Mouse (Mus musculus) stomach, postnatal 0 days (tissue): ENCODE results near the gene Ppm1g. TPM values are rescaled to one million over a fixed set of nuclear protein-coding genes. Genes with fewer than 3 reads are reported as not detected.

Experiments used
- ATAC-seq: fragments of 200-750 bp; cut with Nextera tagmentation; 2 replicates; pipeline ENCODE4 v1.8.0; 2017; ENCODE audit not compliant: low FRiP score, low TSS enrichment
- DNase-seq: peaks from one replicate; pipeline ENCODE4 v3.0.0-alpha.2; 2016; ENCODE audit warnings: low spot score
- H3K27ac ChIP-seq: fragments of 300-500 bp; sonication (generic); replicated peaks from 2 replicates; pipeline ENCODE4 v1.5.1; 2014; ENCODE audit warnings: mild to moderate bottlenecking, control low read depth
- H3K27me3 ChIP-seq: fragments of 300-500 bp; sonication (generic); 2 replicates; pipeline ENCODE4 v1.6.1; 2014; ENCODE audit warnings: low read length; ENCODE audit not compliant: control insufficient read depth, insufficient read depth
- H3K36me3 ChIP-seq: fragments of 300-500 bp; sonication (generic); 2 replicates; pipeline ENCODE4 v1.6.1; 2014; ENCODE audit warnings: low read length, mixed read lengths; ENCODE audit not compliant: control insufficient read depth, insufficient read depth
- H3K4me1 ChIP-seq: fragments of 300-500 bp; sonication (generic); replicated peaks from 2 replicates; pipeline ENCODE4 v1.6.1; 2014; ENCODE audit warnings: antibody characterized with exemption; ENCODE audit not compliant: control insufficient read depth, insufficient read depth
- H3K4me2 ChIP-seq: fragments of 300-500 bp; sonication (generic); replicated peaks from 2 replicates; pipeline ENCODE4 v1.6.1; 2014; ENCODE audit warnings: low read depth, mild to moderate bottlenecking, control low read depth, moderate library complexity
- H3K4me3 ChIP-seq: fragments of 300-500 bp; sonication (generic); 2 replicates; pipeline ENCODE4 v1.5.1; 2014; ENCODE audit warnings: low read depth, low read length, control low read depth
- H3K9ac ChIP-seq: fragments of 300-500 bp; sonication (generic); 2 replicates; pipeline ENCODE4 v1.6.1; 2014; ENCODE audit warnings: mild to moderate bottlenecking, low read length, control low read depth, mixed read lengths
- H3K9me3 ChIP-seq: fragments of 300-500 bp; sonication (generic); 2 replicates; pipeline ENCODE4 v1.6.1; 2016; ENCODE audit warnings: low read length; ENCODE audit not compliant: control insufficient read depth
- CTCF ChIP-seq: IDR thresholded peaks from 2 replicates; pipeline ENCODE4 v1.5.1; 2016; ENCODE audit warnings: antibody characterized with exemption, low read depth, mild to moderate bottlenecking, moderate library complexity
- EP300 ChIP-seq: optimal IDR thresholded peaks from 2 replicates; pipeline ENCODE3; 2016; ENCODE audit warnings: antibody characterized with exemption
- WGBS: fragments of 180-500 bp; shearing (Covaris S2); extraction: QIAGEN DNeasy Blood & Tissue Kit; methylation state at CpG from one replicate; pipeline ENCODE4 v1.1.7; 2014; 5-methylcytosine and 5-hydroxymethylcytosine counted together
- polyA plus RNA-seq: library from polyadenylated mRNA; unstranded; fragments of >200 nt; fragmentation: Nextera tagmentation; extraction: Ambion mirVana; gene quantifications from 2 replicates; pipeline ENCODE4 v1.2.1, GENCODE M21; 2015

The Ppm1g gene
- polyA plus RNA-seq, 1 experiment from 2014 or later, result 59.4 TPM

GRCm38 (mm10) chr5:31204421-31204820 lies 16.1 kb downstream of the Ppm1g start:
- ATAC-seq (no peak), DNase-seq (no peak)
- WGBS, result 94% methylated on average over 6 of the region's 6 CpGs
- Histone ChIP-seq H3K27ac (no peak overlapping the region), H3K36me3 (peaks cover 15% of the 10 kb centered on the region), H3K9ac (no peak overlapping the region), H3K4me3 (no peak overlapping the region), H3K4me2 (no peak overlapping the region), H3K27me3 (no peaks in the 10 kb centered on the region), H3K4me1 (no peaks in the 10 kb centered on the region), H3K9me3 (peaks cover 5% of the 10 kb centered on the region)
- TF ChIP-seq EP300, result no peak
- TF ChIP-seq CTCF, result no peak

DNA sequence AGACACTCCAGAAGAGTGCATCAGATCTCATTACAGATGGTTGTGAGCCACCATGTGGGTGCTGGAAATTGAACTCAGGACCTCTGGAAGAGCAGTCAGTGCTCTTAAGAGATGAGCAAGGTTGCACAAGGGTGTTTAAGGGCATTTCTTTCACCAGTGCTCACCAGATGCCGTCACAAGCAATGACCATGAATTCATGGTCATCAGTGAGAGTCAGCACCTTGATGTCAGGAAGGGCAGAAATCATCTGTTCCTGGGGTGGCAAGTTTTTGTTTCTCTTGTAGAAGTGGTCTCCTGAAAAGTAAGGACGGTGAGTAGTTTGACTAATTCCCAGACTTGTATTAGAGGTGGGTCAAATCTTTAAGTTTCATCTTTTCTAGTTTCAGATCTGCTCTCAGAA lies 16.6 kb downstream of the Ppm1g start:
- Histone ChIP-seq H3K9me3 (peaks cover 5% of the 10 kb centered on the region), H3K4me2 (no peak overlapping the region), H3K27ac (no peak overlapping the region), H3K9ac (no peak overlapping the region), H3K27me3 (no peaks in the 10 kb centered on the region), H3K4me3 (no peak overlapping the region), H3K4me1 (no peaks in the 10 kb centered on the region), H3K36me3 (peaks cover 21% of the 10 kb centered on the region)
- ATAC-seq (no peak), DNase-seq (no peak)
- 90% methylated on average over 2 of the region's 2 CpGs for WGBS
- no peak for TF ChIP-seq EP300

DNA sequence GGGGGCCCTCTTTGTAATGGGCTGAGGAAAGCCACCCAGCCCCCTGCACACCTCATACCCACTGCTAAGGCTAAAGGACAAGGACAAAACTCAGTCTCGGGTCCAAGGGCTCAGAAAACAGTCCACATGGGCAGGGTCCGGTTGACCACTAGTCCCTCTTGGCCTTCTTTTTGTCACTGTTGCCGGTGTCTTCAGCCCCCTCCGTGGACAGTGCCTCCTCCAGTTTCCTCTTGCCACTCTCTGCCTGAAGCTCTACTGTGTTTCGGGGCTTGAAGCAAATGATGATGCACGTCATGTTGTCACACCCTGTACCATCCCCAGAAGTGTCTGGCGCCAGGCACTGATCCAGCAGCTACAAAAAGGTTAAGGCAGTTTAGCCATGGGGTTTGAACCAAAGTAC lies 17.6 kb downstream of the Ppm1g start:
- H3K9ac ChIP-seq, result peak overlapping the region; percentile 72; the same call in 1 of the 2 replicates
- peak overlapping the region; percentile 92 for H3K27ac ChIP-seq
- peak overlapping the region; percentile 85 for H3K4me2 ChIP-seq
- peaks cover 5% of the 10 kb centered on the region for H3K9me3 ChIP-seq
- DNase-seq (no peak), ATAC-seq (no peak)
- H3K4me3 ChIP-seq, result peak overlapping the region; percentile 76
- no peaks in the 10 kb centered on the region for H3K4me1 ChIP-seq
- TF ChIP-seq CTCF (no peak), EP300 (no peak)
- WGBS, result 89% methylated on average over 7 of the region's 7 CpGs
- peaks cover 28% of the 10 kb centered on the region for H3K36me3 ChIP-seq
- no peaks in the 10 kb centered on the region for H3K27me3 ChIP-seq

DNA sequence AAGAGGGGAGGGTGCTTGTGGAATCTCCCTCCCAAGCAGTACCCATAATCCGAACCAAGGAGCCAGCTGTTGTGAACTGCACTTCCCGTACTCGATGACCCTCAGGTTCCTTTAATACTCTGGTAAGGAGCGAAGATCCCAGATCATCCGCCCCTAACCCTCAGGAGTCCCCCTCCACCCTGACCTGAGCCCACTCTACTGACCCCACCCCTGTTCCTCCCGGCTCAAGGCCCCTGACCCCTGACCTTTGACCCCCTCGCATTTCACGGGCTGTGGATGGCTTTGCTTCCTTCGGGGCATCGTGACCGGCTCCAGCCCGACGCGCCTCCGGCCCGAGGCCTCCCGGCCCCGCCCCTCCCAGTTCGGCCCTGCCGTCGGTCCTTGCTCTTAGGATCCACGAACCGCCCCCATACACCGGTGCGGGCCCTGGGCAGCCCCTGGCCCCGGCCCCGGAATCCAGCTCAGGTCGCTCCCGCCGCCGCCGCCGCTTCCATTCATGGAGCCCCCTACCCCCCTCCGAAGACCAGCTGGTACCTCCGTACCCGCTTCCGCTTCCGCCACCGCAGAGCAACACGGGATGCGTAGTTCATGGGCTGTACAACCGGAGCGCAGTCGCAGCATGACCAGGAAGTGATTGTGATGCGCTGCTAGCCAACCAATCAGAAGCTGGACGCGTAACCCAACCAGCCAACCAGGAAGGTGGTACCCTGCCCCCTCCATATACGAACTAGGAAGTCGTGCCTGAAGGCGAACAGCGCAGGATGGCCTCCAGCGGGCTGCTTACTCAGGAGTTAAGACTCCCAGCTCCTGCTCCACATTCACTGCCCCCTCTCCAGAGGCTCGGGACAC lies 18.5 kb downstream of the Ppm1g start, which contains the start of gene Zfp513:
TSS of gene Zfp513 (minus strand) at position 562 of the 849 bp plus-strand sequence.
- Histone ChIP-seq H3K4me2 (peak within 1 kb of the TSS; percentile 85), H3K27ac (peak within 1 kb of the TSS; percentile 92), H3K4me1 (no peaks in the 10 kb centered on the region), H3K4me3 (peak within 1 kb of the TSS; percentile 76), H3K36me3 (peaks cover 36% of the 10 kb centered on the region), H3K9ac (peak within 1 kb of the TSS; percentile 85), H3K9me3 (peaks cover 5% of the 10 kb centered on the region), H3K27me3 (no peaks in the 10 kb centered on the region)
- peak; percentile 96 for DNase-seq
- TF ChIP-seq EP300 (peak; percentile 84), CTCF (no peak)
- WGBS, result under 1% methylated on average over 52 of the region's 53 CpGs
- peak; percentile 97 for ATAC-seq

DNA sequence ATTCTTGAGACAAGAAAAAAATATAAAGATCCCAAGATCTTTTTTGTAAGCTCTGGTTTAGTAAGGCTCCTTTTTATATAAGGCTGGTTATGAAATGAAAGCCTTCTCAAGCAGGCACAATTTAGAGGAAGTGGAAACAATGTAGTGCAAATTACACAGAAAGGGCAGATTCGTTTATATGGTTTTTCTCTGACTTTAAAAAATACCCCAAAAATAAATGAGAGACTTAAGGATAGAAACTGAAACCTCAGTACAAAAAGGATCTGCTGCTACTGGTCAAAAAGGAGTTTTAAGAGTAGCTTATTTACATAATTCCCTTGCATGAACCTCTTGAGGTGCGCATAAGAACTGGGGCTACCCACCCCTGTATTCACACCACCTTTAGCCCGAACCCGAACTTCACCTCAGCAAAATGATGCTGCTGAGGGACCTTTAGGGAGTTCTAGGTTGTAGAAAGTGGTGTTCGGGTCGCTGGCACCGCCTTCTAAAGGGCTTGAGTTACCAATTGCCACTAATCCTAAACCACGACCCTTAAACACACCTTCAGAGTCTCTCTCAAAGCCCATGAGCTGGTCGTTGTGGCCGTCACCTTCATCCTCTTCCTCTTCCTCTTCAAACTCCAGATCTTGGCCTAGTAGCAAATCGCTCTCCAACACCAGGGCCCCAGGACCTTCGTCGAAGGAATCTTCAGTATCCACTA lies 19.3 kb downstream of the Ppm1g start:
- H3K4me1 ChIP-seq, result no peaks in the 10 kb centered on the region
- peak overlapping the region; percentile 85 for H3K9ac ChIP-seq
- no peak for ATAC-seq
- 12% methylated on average over 13 of the region's 13 CpGs for WGBS
- DNase-seq, result no peak
- peak overlapping the region; percentile 85 for H3K4me2 ChIP-seq
- TF ChIP-seq CTCF (no peak), EP300 (no peak)
- peak overlapping the region; percentile 76 for H3K4me3 ChIP-seq
- peaks cover 39% of the 10 kb centered on the region for H3K36me3 ChIP-seq
- H3K27ac ChIP-seq, result peak overlapping the region; percentile 86
- H3K27me3 ChIP-seq, result no peaks in the 10 kb centered on the region
- peaks cover 5% of the 10 kb centered on the region for H3K9me3 ChIP-seq

DNA sequence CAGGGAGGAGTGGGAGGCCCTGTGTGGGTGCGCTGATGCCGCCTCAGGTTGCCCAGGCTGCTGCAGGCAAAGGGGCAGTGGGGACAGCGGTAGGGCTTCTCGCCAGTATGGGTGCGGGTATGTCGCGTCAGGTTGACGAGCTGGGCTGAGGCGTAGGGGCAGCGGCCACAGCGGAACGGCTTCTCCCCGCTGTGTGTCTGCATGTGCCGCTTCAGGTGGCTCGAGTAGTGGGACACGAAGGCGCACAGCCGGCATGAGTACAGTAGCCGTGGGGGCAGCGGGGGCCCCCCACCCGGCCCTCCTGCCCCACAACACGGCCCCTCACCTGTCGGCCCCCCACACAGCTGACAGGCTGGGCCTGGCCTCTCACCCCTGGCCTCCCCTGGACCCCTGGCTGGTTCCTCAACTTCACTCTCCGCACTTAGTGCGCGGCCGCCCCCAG lies 20.1 kb downstream of the Ppm1g start:
- no peak overlapping the region for H3K9ac ChIP-seq
- peaks cover 5% of the 10 kb centered on the region for H3K9me3 ChIP-seq
- no peaks in the 10 kb centered on the region for H3K27me3 ChIP-seq
- H3K4me1 ChIP-seq, result no peaks in the 10 kb centered on the region
- peaks cover 43% of the 10 kb centered on the region for H3K36me3 ChIP-seq
- no peak overlapping the region for H3K27ac ChIP-seq
- 88% methylated on average over 27 of the region's 27 CpGs for WGBS
- H3K4me2 ChIP-seq, result no peak overlapping the region
- DNase-seq (peak; percentile 42), ATAC-seq (no peak)
- no peak overlapping the region for H3K4me3 ChIP-seq
- TF ChIP-seq CTCF, result no peak
- no peak for TF ChIP-seq EP300
